Mouse (Mus musculus): Measurements from ENCODE around the gene Scgb2b15. TPM values are rescaled to one million over a fixed set of nuclear protein-coding genes. Genes with fewer than 3 reads are reported as not detected.
"Not testable (repeated sequence)": the region's sequence is repeated elsewhere in the genome, so short reads cannot be mapped to it uniquely, and the experiment has no call there.

Scgb2b15 gene
- polyA plus RNA-seq (2016; fragmentation: Nextera tagmentation; extraction: Ambion mirVana), result not detected in 2 replicates

DNA sequence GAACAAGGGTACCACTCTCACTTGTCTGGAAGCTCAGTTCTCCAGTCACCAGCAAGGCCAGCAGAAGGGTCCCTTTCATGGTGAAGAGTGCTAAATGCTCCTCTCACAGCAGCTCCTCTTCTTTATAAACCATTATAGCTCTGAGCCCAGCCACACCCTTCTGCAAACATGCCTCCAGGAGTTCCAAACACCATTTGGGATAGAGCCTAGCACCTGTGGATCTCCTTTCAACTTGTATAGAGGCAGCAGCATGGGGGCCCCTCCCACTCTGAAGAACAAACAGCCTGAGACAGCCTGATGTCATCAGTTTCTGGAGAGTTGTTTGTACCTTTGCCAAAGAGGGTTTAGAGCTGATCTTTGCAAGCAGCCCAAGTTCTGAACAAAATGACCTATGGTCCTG lies at the start of gene Scgb2b15:
Scgb2b15 (minus strand) TSS at position 101 of the 400 bp plus-strand sequence.
- H3K4me1 ChIP-seq; H3K9ac ChIP-seq; ATAC-seq (ENCODE audit: low FRiP score); H3K27ac ChIP-seq; H3K4me2 ChIP-seq; H3K9me3 ChIP-seq; H3K4me3 ChIP-seq (replicated peaks); H3K27me3 ChIP-seq; H3K36me3 ChIP-seq (replicated peaks): not testable (repeated sequence)

DNA sequence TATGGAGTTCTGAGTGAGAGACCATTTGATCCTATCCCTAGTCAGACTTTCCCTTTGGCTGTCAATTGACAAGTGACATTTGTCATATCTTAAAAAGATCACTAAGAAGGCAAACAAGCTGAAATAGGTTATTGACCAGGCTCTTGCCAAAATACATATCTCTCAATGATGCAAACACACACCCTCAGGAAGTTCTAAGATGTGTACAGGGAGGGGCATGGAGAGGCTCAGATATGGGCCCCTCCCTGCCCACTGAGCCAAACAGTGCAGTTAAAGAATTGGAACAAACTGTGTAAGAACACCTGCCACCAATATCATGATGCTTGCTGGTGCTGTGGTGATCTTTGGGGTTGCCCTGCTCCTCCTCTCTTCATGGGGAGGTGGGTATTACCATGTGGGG lies 6.8 kb upstream of the Scgb2b15 start, which contains the start of gene Scgb1b15:
Scgb1b15 (plus strand) TSS at position 301 of the 400 bp plus-strand sequence.
- not testable (repeated sequence) for H3K27ac ChIP-seq; H3K4me2 ChIP-seq; H3K9ac ChIP-seq; ATAC-seq (ENCODE audit: low FRiP score); H3K4me3 ChIP-seq (replicated peaks); H3K27me3 ChIP-seq; H3K36me3 ChIP-seq (replicated peaks); H3K9me3 ChIP-seq; H3K4me1 ChIP-seq

Other genes with a start within 250 kb of the Scgb2b15 start
- gene Scgb1b15, start 6.9 kb upstream of the Scgb2b15 start, polyA plus RNA-seq (2016; fragmentation: Nextera tagmentation; extraction: Ambion mirVana), result not detected in 2 replicates
- gene Scgb2b17, start 226.9 kb upstream of the Scgb2b15 start, polyA plus RNA-seq (2016; fragmentation: Nextera tagmentation; extraction: Ambion mirVana), result not detected in 2 replicates
- gene Scgb1b17, start 233.8 kb upstream of the Scgb2b15 start, polyA plus RNA-seq (2016; fragmentation: Nextera tagmentation; extraction: Ambion mirVana), result not detected in 2 replicates